Mouse (Mus musculus) midbrain, embryonic 14.5 days (tissue): Measurements from ENCODE around the gene Gm20388. TPM values are rescaled to one million over a fixed set of nuclear protein-coding genes. Genes with fewer than 3 reads are reported as not detected.

Source experiments
- ATAC-seq: fragments of 200-750 bp; cut with Nextera tagmentation; 2 replicates; pipeline ENCODE4 v1.8.0; 2017; ENCODE audit warnings: moderate number of reproducible peaks, moderate library complexity; ENCODE audit not compliant: low FRiP score, low TSS enrichment
- DNase-seq: peaks from one replicate; pipeline ENCODE4 v3.0.0-alpha.2; 2015
- H3K27ac ChIP-seq: fragments of 300-500 bp; sonication (generic); replicated peaks from 2 replicates; pipeline ENCODE4 v1.5.1; 2014; ENCODE audit warnings: mild to moderate bottlenecking, low read depth, low read length, moderate library complexity
- H3K27me3 ChIP-seq: fragments of 300-500 bp; sonication (generic); 2 replicates; pipeline ENCODE4 v1.6.1; 2014; ENCODE audit warnings: low read length, control low read depth, mixed read lengths; ENCODE audit not compliant: control insufficient read depth, insufficient read depth
- H3K36me3 ChIP-seq: fragments of 300-500 bp; sonication (generic); 2 replicates; pipeline ENCODE4 v1.6.1; 2014; ENCODE audit warnings: low read length, control low read depth; ENCODE audit not compliant: control insufficient read depth, insufficient read depth
- H3K4me1 ChIP-seq: fragments of 300-500 bp; sonication (generic); 2 replicates; pipeline ENCODE4 v1.6.1; 2014; ENCODE audit warnings: mild to moderate bottlenecking, antibody characterized with exemption, low read length, control low read depth; ENCODE audit not compliant: control insufficient read depth, insufficient read depth
- H3K4me2 ChIP-seq: fragments of 300-500 bp; sonication (generic); 2 replicates; pipeline ENCODE4 v1.6.1; 2014; ENCODE audit warnings: mild to moderate bottlenecking, low read length, moderate library complexity
- H3K4me3 ChIP-seq: fragments of 300-500 bp; sonication (generic); replicated peaks from 2 replicates; pipeline ENCODE4 v1.5.1; 2014; ENCODE audit warnings: low read depth, low read length
- H3K9ac ChIP-seq: fragments of 300-500 bp; sonication (generic); replicated peaks from 2 replicates; pipeline ENCODE4 v1.6.1; 2014; ENCODE audit warnings: mild to moderate bottlenecking, low read length, moderate library complexity
- H3K9me3 ChIP-seq: fragments of 300-500 bp; sonication (generic); 2 replicates; pipeline ENCODE4 v1.6.1; 2016; ENCODE audit warnings: low read length, control low read depth, mixed read lengths; ENCODE audit not compliant: control insufficient read depth
- WGBS: fragments of 180-500 bp; shearing (Covaris S2); extraction: QIAGEN DNeasy Blood & Tissue Kit; methylation state at CpG from one replicate; pipeline ENCODE4 v1.1.7; 2014; 5-methylcytosine and 5-hydroxymethylcytosine counted together
- polyA plus RNA-seq: library from polyadenylated mRNA; unstranded; fragments of >200 nt; fragmentation: Nextera tagmentation; extraction: Ambion mirVana; gene quantifications from 2 replicates; pipeline ENCODE4 v1.2.1, GENCODE M21; 2014

The Gm20388 gene
- polyA plus RNA-seq, 1 experiment from 2014 or later: 4.1 TPM

- no peak for ATAC-seq
- H3K27ac ChIP-seq: no peak overlapping the region
- no peak overlapping the region for H3K4me3 ChIP-seq
- H3K27me3 ChIP-seq: 0 out of 2 replicates have a peak, but pooled peaks cover 4% of the 10 kb centered on the region
- no peaks in the 10 kb centered on the region for H3K9me3 ChIP-seq
- DNase-seq: peak; percentile 86
- no peak overlapping the region for H3K4me2 ChIP-seq
- no peak overlapping the region for H3K9ac ChIP-seq
- no peaks in the 10 kb centered on the region for H3K36me3 ChIP-seq
- 39% methylated on average over 9 of the region's 9 CpGs for WGBS
- H3K4me1 ChIP-seq: no peaks in the 10 kb centered on the region
These were observed 910.9 kb downstream of the Gm20388 start for GRCm38 (mm10) chr8:120821399-120822170.

- Histone ChIP-seq H3K9ac (no peak overlapping the region), H3K27me3 (0 out of 2 replicates have a peak, but pooled peaks cover 4% of the 10 kb centered on the region), H3K27ac (no peak overlapping the region), H3K4me2 (no peak overlapping the region), H3K4me3 (no peak overlapping the region), H3K9me3 (no peaks in the 10 kb centered on the region), H3K36me3 (no peaks in the 10 kb centered on the region), H3K4me1 (no peaks in the 10 kb centered on the region)
- no peak for ATAC-seq
- DNase-seq: no peak
- WGBS: 46% methylated on average over 6 of the region's 6 CpGs
These were observed 912.7 kb downstream of the Gm20388 start for GRCm38 (mm10) chr8:120823331-120823730.

- no peaks in the 10 kb centered on the region for H3K36me3 ChIP-seq
- no peak overlapping the region for H3K4me2 ChIP-seq
- DNase-seq (no peak), ATAC-seq (no peak)
- H3K27ac ChIP-seq: no peak overlapping the region
- no peak overlapping the region for H3K9ac ChIP-seq
- H3K4me1 ChIP-seq: no peaks in the 10 kb centered on the region
- H3K4me3 ChIP-seq: no peak overlapping the region
- 0 out of 2 replicates have a peak, but pooled peaks cover 4% of the 10 kb centered on the region for H3K27me3 ChIP-seq
- H3K9me3 ChIP-seq: no peaks in the 10 kb centered on the region
- 76% methylated on average over 8 of the region's 8 CpGs for WGBS
These were observed 913.2 kb downstream of the Gm20388 start for GRCm38 (mm10) chr8:120823887-120824286.

GRCm38 (mm10) chr8:120824638-120825037 is 914.0 kb downstream of the Gm20388 start:
- no peak overlapping the region for H3K4me3 ChIP-seq
- H3K4me2 ChIP-seq: no peak overlapping the region
- 76% methylated on average over 7 of the region's 7 CpGs for WGBS
- H3K9ac ChIP-seq: no peak overlapping the region
- H3K36me3 ChIP-seq: no peaks in the 10 kb centered on the region
- no peaks in the 10 kb centered on the region for H3K9me3 ChIP-seq
- H3K27me3 ChIP-seq: 0 out of 2 replicates have a peak, but pooled peaks cover 4% of the 10 kb centered on the region
- no peaks in the 10 kb centered on the region for H3K4me1 ChIP-seq
- ATAC-seq (no peak), DNase-seq (no peak)
- H3K27ac ChIP-seq: no peak overlapping the region

- ATAC-seq: no peak
These were observed 917.6 kb downstream of the Gm20388 start for GRCm38 (mm10) chr8:120828279-120828678.

GRCm38 (mm10) chr8:120830661-120831060 is 920.0 kb downstream of the Gm20388 start:
- Histone ChIP-seq H3K4me1 (no peaks in the 10 kb centered on the region), H3K27ac (no peak overlapping the region), H3K36me3 (no peaks in the 10 kb centered on the region), H3K9me3 (no peaks in the 10 kb centered on the region), H3K4me2 (no peak overlapping the region), H3K4me3 (no peak overlapping the region), H3K9ac (no peak overlapping the region), H3K27me3 (no peaks in the 10 kb centered on the region)
- WGBS: 89% methylated on average over 12 of the region's 12 CpGs
- DNase-seq (no peak), ATAC-seq (no peak)

More at GRCm38 (mm10) chr8:120828279-120828678, 917.6 kb downstream of the Gm20388 start:
- no peaks in the 10 kb centered on the region for H3K9me3 ChIP-seq
- H3K27me3 ChIP-seq: no peaks in the 10 kb centered on the region
- no peaks in the 10 kb centered on the region for H3K36me3 ChIP-seq
- no peaks in the 10 kb centered on the region for H3K4me1 ChIP-seq
- 12% methylated on average over 14 of the region's 14 CpGs for WGBS
- H3K27ac ChIP-seq: no peak overlapping the region
- H3K9ac ChIP-seq: no peak overlapping the region
- H3K4me2 ChIP-seq: no peak overlapping the region
- DNase-seq: peak; percentile 42
- H3K4me3 ChIP-seq: no peak overlapping the region

- Histone ChIP-seq H3K9me3 (no peaks in the 10 kb centered on the region), H3K36me3 (no peaks in the 10 kb centered on the region), H3K4me2 (no peak overlapping the region), H3K27me3 (no peaks in the 10 kb centered on the region), H3K9ac (no peak overlapping the region), H3K27ac (no peak overlapping the region), H3K4me3 (no peak overlapping the region), H3K4me1 (no peaks in the 10 kb centered on the region)
- DNase-seq: no peak
- WGBS: 22% methylated on average over 10 of the region's 14 CpGs
- no peak for ATAC-seq
These were observed 921.4 kb downstream of the Gm20388 start for GRCm38 (mm10) chr8:120832022-120832421.

GRCm38 (mm10) chr8:120833196-120833595 is 922.6 kb downstream of the Gm20388 start:
- no peak for DNase-seq
- WGBS: 28% methylated on average over 4 of the region's 4 CpGs
- Histone ChIP-seq H3K4me2 (no peak overlapping the region), H3K9me3 (no peaks in the 10 kb centered on the region), H3K27ac (no peak overlapping the region), H3K9ac (no peak overlapping the region), H3K27me3 (no peaks in the 10 kb centered on the region), H3K36me3 (no peaks in the 10 kb centered on the region), H3K4me3 (no peak overlapping the region), H3K4me1 (no peaks in the 10 kb centered on the region)
- ATAC-seq: no peak

GRCm38 (mm10) chr8:120839031-120839430 is 928.4 kb downstream of the Gm20388 start:
- H3K4me2 ChIP-seq: no peak overlapping the region
- no peak for DNase-seq
- no peak overlapping the region for H3K27ac ChIP-seq
- no peak overlapping the region for H3K9ac ChIP-seq
- no peaks in the 10 kb centered on the region for H3K4me1 ChIP-seq
- H3K9me3 ChIP-seq: no peaks in the 10 kb centered on the region
- H3K27me3 ChIP-seq: no peaks in the 10 kb centered on the region
- H3K4me3 ChIP-seq: no peak overlapping the region
- no peaks in the 10 kb centered on the region for H3K36me3 ChIP-seq
- ATAC-seq: no peak
- WGBS: 83% methylated on average over 14 of the region's 14 CpGs
